Mouse (Mus musculus) brown adipose tissue, adult 24 weeks (tissue): ENCODE results near the gene Apobec4. TPM values are rescaled to one million over a fixed set of nuclear protein-coding genes. Genes with fewer than 3 reads are reported as not detected.

Source experiments
- polyA plus RNA-seq: library from polyadenylated mRNA; stranded (reverse); fragments of >200 nt; gene quantifications from 2 replicates; pipeline ENCODE4 v1.2.4, GENCODE M21; 2012; ENCODE audit not compliant: missing spikeins, insufficient read depth, insufficient read length

Apobec4 gene
- polyA plus RNA-seq, 1 experiment = not detected

Other genes with a start within 250 kb of the Apobec4 start
- 14.7 and 20.5 TPM in 2 replicates for gene Rgl1, start 15.8 kb downstream of the Apobec4 start, polyA plus RNA-seq
- 62.6 and 85.9 TPM in 2 replicates for gene Arpc5, start 16.0 kb downstream of the Apobec4 start, polyA plus RNA-seq
- 2.4 and 3.9 TPM in 2 replicates for gene Ncf2, start 49.6 kb downstream of the Apobec4 start, polyA plus RNA-seq
- gene Smg7, start 152.1 kb downstream of the Apobec4 start, polyA plus RNA-seq = 12.8 and 18.5 TPM in 2 replicates
- 0.25 and 1.1 TPM in 2 replicates for gene Nmnat2, start 204.4 kb downstream of the Apobec4 start, polyA plus RNA-seq